Mouse (Mus musculus) heart, embryonic 13.5 days (tissue): ENCODE results near the gene Slco4a1. TPM values are rescaled to one million over a fixed set of nuclear protein-coding genes. Genes with fewer than 3 reads are reported as not detected.

Experiments used
- ATAC-seq: fragments of 200-750 bp; cut with Nextera tagmentation; 2 replicates; pipeline ENCODE4 v1.8.0; 2017; ENCODE audit warnings: moderate TSS enrichment; ENCODE audit not compliant: insufficient number of reproducible peaks, low FRiP score, low TSS enrichment; ENCODE audit errors: extremely low read depth
- H3K27ac ChIP-seq: fragments of 300-500 bp; sonication (generic); replicated peaks from 2 replicates; pipeline ENCODE4 v1.5.1; 2015; ENCODE audit warnings: moderate library complexity, mild to moderate bottlenecking, inconsistent platforms
- H3K27me3 ChIP-seq: fragments of 300-500 bp; sonication (generic); replicated peaks from 2 replicates; pipeline ENCODE4 v1.6.1; 2015; ENCODE audit warnings: mild to moderate bottlenecking, inconsistent platforms
- H3K36me3 ChIP-seq: fragments of 300-500 bp; sonication (generic); 2 replicates; pipeline ENCODE4 v1.6.1; 2015; ENCODE audit warnings: mild to moderate bottlenecking, inconsistent platforms
- H3K4me1 ChIP-seq: fragments of 300-500 bp; sonication (generic); 2 replicates; pipeline ENCODE4 v1.6.1; 2015; ENCODE audit warnings: inconsistent platforms
- H3K4me2 ChIP-seq: fragments of 300-500 bp; sonication (generic); 2 replicates; pipeline ENCODE4 v1.6.1; 2015; ENCODE audit warnings: inconsistent platforms, mild to moderate bottlenecking, moderate library complexity
- H3K4me3 ChIP-seq: fragments of 300-500 bp; sonication (generic); 2 replicates; pipeline ENCODE4 v1.5.1; 2015; ENCODE audit warnings: moderate library complexity, mild to moderate bottlenecking, inconsistent platforms
- H3K9ac ChIP-seq: fragments of 300-500 bp; sonication (generic); 2 replicates; pipeline ENCODE4 v1.6.1; 2015; ENCODE audit warnings: inconsistent platforms, mild to moderate bottlenecking, moderate library complexity
- H3K9me3 ChIP-seq: fragments of 300-500 bp; sonication (generic); 2 replicates; pipeline ENCODE4 v1.6.1; 2016; ENCODE audit warnings: inconsistent platforms
- WGBS: fragments of 180-500 bp; shearing (Covaris S2); methylation state at CpG from one replicate; pipeline ENCODE4 v1.1.7; 2015; ENCODE audit warnings: mixed read lengths; 5-methylcytosine and 5-hydroxymethylcytosine counted together
- polyA plus RNA-seq: library from polyadenylated mRNA; unstranded; fragments of >200 nt; fragmentation: Nextera tagmentation; extraction: Ambion mirVana; gene quantifications from 2 replicates; pipeline ENCODE4 v1.2.1, GENCODE M21; 2015

Slco4a1 gene
- polyA plus RNA-seq, 1 experiment from 2014 or later, result 0.32 TPM

GRCm38 (mm10) chr2:180473080-180473440 lies 17.0 kb downstream of the Slco4a1 start:
- Histone ChIP-seq H3K4me2 (no peak overlapping the region), H3K4me1 (peaks cover 6% of the 10 kb centered on the region; the same call in 1 of the 2 replicates), H3K4me3 (no peak overlapping the region), H3K27ac (no peak overlapping the region), H3K9ac (no peak overlapping the region), H3K36me3 (no peaks in the 10 kb centered on the region), H3K27me3 (peaks cover 18% of the 10 kb centered on the region), H3K9me3 (no peaks in the 10 kb centered on the region)
- 38% methylated on average over 7 of the region's 7 CpGs for WGBS
- ATAC-seq, result no peak

GRCm38 (mm10) chr2:180474864-180475263 lies 18.8 kb downstream of the Slco4a1 start:
- Histone ChIP-seq H3K4me3 (no peak overlapping the region), H3K4me2 (no peak overlapping the region), H3K9me3 (no peaks in the 10 kb centered on the region), H3K36me3 (no peaks in the 10 kb centered on the region), H3K27ac (no peak overlapping the region), H3K9ac (no peak overlapping the region), H3K27me3 (peaks cover 30% of the 10 kb centered on the region), H3K4me1 (peaks cover 6% of the 10 kb centered on the region; the same call in 1 of the 2 replicates)
- no peak for ATAC-seq
- 81% methylated on average over 3 of the region's 3 CpGs for WGBS

- no peak for ATAC-seq
- 40% methylated on average over 16 of the region's 16 CpGs for WGBS
- H3K9me3 ChIP-seq, result peaks cover 5% of the 10 kb centered on the region; the same call in 1 of the 2 replicates
- H3K27me3 ChIP-seq, result peaks cover 77% of the 10 kb centered on the region
- no peaks in the 10 kb centered on the region for H3K4me1 ChIP-seq
- H3K4me2 ChIP-seq, result no peak overlapping the region
- H3K27ac ChIP-seq, result no peak overlapping the region
- no peak overlapping the region for H3K9ac ChIP-seq
- H3K36me3 ChIP-seq, result no peaks in the 10 kb centered on the region
- H3K4me3 ChIP-seq, result no peak overlapping the region
Observed at GRCm38 (mm10) chr2:180482274-180482673, 26.2 kb downstream of the Slco4a1 start.

GRCm38 (mm10) chr2:180484882-180485281 lies 28.8 kb downstream of the Slco4a1 start:
- Histone ChIP-seq H3K4me2 (no peak overlapping the region), H3K27ac (no peak overlapping the region), H3K9me3 (peaks cover 5% of the 10 kb centered on the region; the same call in 1 of the 2 replicates), H3K36me3 (no peaks in the 10 kb centered on the region), H3K4me3 (no peak overlapping the region), H3K4me1 (no peaks in the 10 kb centered on the region), H3K27me3 (peaks cover 91% of the 10 kb centered on the region), H3K9ac (no peak overlapping the region)
- 53% methylated on average over 4 of the region's 4 CpGs for WGBS
- no peak for ATAC-seq

- no peak overlapping the region for H3K4me3 ChIP-seq
- peaks cover 91% of the 10 kb centered on the region for H3K27me3 ChIP-seq
- H3K4me1 ChIP-seq, result peaks cover under 1% of the 10 kb centered on the region; the same call in 1 of the 2 replicates
- H3K4me2 ChIP-seq, result no peak overlapping the region
- WGBS, result 72% methylated on average over 3 of the region's 3 CpGs
- H3K27ac ChIP-seq, result no peak overlapping the region
- no peaks in the 10 kb centered on the region for H3K36me3 ChIP-seq
- H3K9me3 ChIP-seq, result peaks cover 5% of the 10 kb centered on the region; the same call in 1 of the 2 replicates
- ATAC-seq, result no peak
- no peak overlapping the region for H3K9ac ChIP-seq
Observed at GRCm38 (mm10) chr2:180485306-180485705, 29.3 kb downstream of the Slco4a1 start.

- H3K4me1 ChIP-seq, result peaks cover 13% of the 10 kb centered on the region; the same call in 1 of the 2 replicates
Observed at GRCm38 (mm10) chr2:180488210-180488751, 32.2 kb downstream of the Slco4a1 start.

GRCm38 (mm10) chr2:180495906-180496305 lies 39.9 kb downstream of the Slco4a1 start:
- Histone ChIP-seq H3K4me3 (no peak overlapping the region), H3K36me3 (no peaks in the 10 kb centered on the region), H3K27me3 (peaks cover 61% of the 10 kb centered on the region), H3K9ac (no peak overlapping the region), H3K4me1 (peaks cover 28% of the 10 kb centered on the region), H3K4me2 (no peak overlapping the region), H3K27ac (no peak overlapping the region), H3K9me3 (no peaks in the 10 kb centered on the region)
- 54% methylated on average over 8 of the region's 8 CpGs for WGBS
- no peak for ATAC-seq

More at GRCm38 (mm10) chr2:180488210-180488751, 32.2 kb downstream of the Slco4a1 start:
- no peak overlapping the region for H3K9ac ChIP-seq
- H3K27ac ChIP-seq, result no peak overlapping the region
- no peaks in the 10 kb centered on the region for H3K36me3 ChIP-seq
- no peak for ATAC-seq
- H3K4me3 ChIP-seq, result no peak overlapping the region
- 18% methylated on average over 17 of the region's 17 CpGs for WGBS
- H3K27me3 ChIP-seq, result peaks cover 70% of the 10 kb centered on the region
- H3K9me3 ChIP-seq, result peaks cover 5% of the 10 kb centered on the region; the same call in 1 of the 2 replicates
- no peak overlapping the region for H3K4me2 ChIP-seq

GRCm38 (mm10) chr2:180499741-180500140 lies 43.7 kb downstream of the Slco4a1 start, which contains the start of gene Ntsr1:
Ntsr1 (plus strand) TSS chr2:180499976.
- Histone ChIP-seq H3K4me1 (peaks cover 43% of the 10 kb centered on the region), H3K4me2 (peak within 1 kb of the TSS; percentile 71), H3K36me3 (no peaks in the 10 kb centered on the region), H3K4me3 (peak within 1 kb of the TSS; percentile 45), H3K9me3 (no peaks in the 10 kb centered on the region), H3K9ac (peak within 1 kb of the TSS; percentile 67), H3K27me3 (peaks cover 72% of the 10 kb centered on the region), H3K27ac (no peak within 1 kb of the TSS)
- no peak for ATAC-seq
- WGBS, result 1% methylated on average over 30 of the region's 30 CpGs

- H3K4me2 ChIP-seq, result peak overlapping the region; percentile 71
Observed at GRCm38 (mm10) chr2:180500726-180501125, 44.7 kb downstream of the Slco4a1 start.

GRCm38 (mm10) chr2:180501217-180501967 lies 45.3 kb downstream of the Slco4a1 start:
- Histone ChIP-seq H3K4me2 (peak overlapping the region; percentile 71), H3K27ac (peak overlapping the region; percentile 54; the same call in 1 of the 2 replicates), H3K36me3 (no peaks in the 10 kb centered on the region), H3K9ac (no peak overlapping the region), H3K9me3 (no peaks in the 10 kb centered on the region), H3K27me3 (peaks cover 68% of the 10 kb centered on the region), H3K4me1 (peaks cover 43% of the 10 kb centered on the region), H3K4me3 (peak overlapping the region; percentile 45; the same call in 1 of the 2 replicates)
- no peak; the same call in 1 of the 2 replicates for ATAC-seq
- 24% methylated on average over 9 of the region's 9 CpGs for WGBS

More at GRCm38 (mm10) chr2:180500726-180501125, 44.7 kb downstream of the Slco4a1 start:
- 0 out of 2 replicates have a peak overlapping the region, but pooled peaks have one; percentile 67 for H3K9ac ChIP-seq
- no peaks in the 10 kb centered on the region for H3K9me3 ChIP-seq
- H3K36me3 ChIP-seq, result no peaks in the 10 kb centered on the region
- no peak for ATAC-seq
- peaks cover 43% of the 10 kb centered on the region for H3K4me1 ChIP-seq
- no peak overlapping the region for H3K27ac ChIP-seq
- peak overlapping the region; percentile 45 for H3K4me3 ChIP-seq
- H3K27me3 ChIP-seq, result peaks cover 63% of the 10 kb centered on the region
- 32% methylated on average over 13 of the region's 13 CpGs for WGBS

- Histone ChIP-seq H3K9ac (no peak overlapping the region), H3K4me1 (peaks cover 22% of the 10 kb centered on the region), H3K27ac (no peak overlapping the region), H3K4me2 (no peak overlapping the region), H3K27me3 (peaks cover 27% of the 10 kb centered on the region), H3K9me3 (no peaks in the 10 kb centered on the region), H3K36me3 (no peaks in the 10 kb centered on the region), H3K4me3 (no peak overlapping the region)
- ATAC-seq, result no peak
- 79% methylated on average over 5 of the region's 5 CpGs for WGBS
Observed at GRCm38 (mm10) chr2:180506281-180506680, 50.2 kb downstream of the Slco4a1 start.
